Mouse (Mus musculus) embryonic facial prominence, embryonic 12.5 days (tissue): ENCODE results near the gene Cutc. TPM values are rescaled to one million over a fixed set of nuclear protein-coding genes. Genes with fewer than 3 reads are reported as not detected.
A peak's percentile ranks its signal among the peaks of the same experiment; 100 is the strongest.

Source experiments
- ATAC-seq: fragments of 200-750 bp; cut with Nextera tagmentation; 2 replicates; pipeline ENCODE4 v1.8.0; 2017; ENCODE audit not compliant: insufficient number of reproducible peaks, insufficient read depth, low FRiP score, low TSS enrichment
- H3K27ac ChIP-seq: fragments of 300-500 bp; sonication (generic); 2 replicates; pipeline ENCODE4 v1.5.1; 2016; ENCODE audit warnings: mild to moderate bottlenecking
- H3K27me3 ChIP-seq: fragments of 300-500 bp; sonication (generic); 2 replicates; pipeline ENCODE4 v1.6.1; 2016; ENCODE audit warnings: mild to moderate bottlenecking, moderate library complexity
- H3K36me3 ChIP-seq: fragments of 300-500 bp; sonication (generic); 2 replicates; pipeline ENCODE4 v1.6.1; 2016; ENCODE audit warnings: mild to moderate bottlenecking
- H3K4me1 ChIP-seq: fragments of 300-500 bp; sonication (generic); 2 replicates; pipeline ENCODE4 v1.6.1; 2016
- H3K4me2 ChIP-seq: fragments of 300-500 bp; sonication (generic); replicated peaks from 2 replicates; pipeline ENCODE4 v1.6.1; 2016; ENCODE audit warnings: mild to moderate bottlenecking, moderate library complexity
- H3K4me3 ChIP-seq: fragments of 300-500 bp; sonication (generic); 2 replicates; pipeline ENCODE4 v1.5.1; 2016; ENCODE audit warnings: mild to moderate bottlenecking
- H3K9ac ChIP-seq: fragments of 300-500 bp; sonication (generic); 2 replicates; pipeline ENCODE4 v1.6.1; 2016; ENCODE audit warnings: mild to moderate bottlenecking, moderate library complexity
- H3K9me3 ChIP-seq: fragments of 300-500 bp; sonication (generic); 2 replicates; pipeline ENCODE4 v1.6.1; 2016; ENCODE audit warnings: mild to moderate bottlenecking, moderate library complexity
- WGBS: fragments of 180-500 bp; shearing (Covaris S2); methylation state at CpG from one replicate; pipeline ENCODE4 v1.1.7; 2016; 5-methylcytosine and 5-hydroxymethylcytosine counted together
- polyA plus RNA-seq: library from polyadenylated mRNA; unstranded; fragments of >200 nt; fragmentation: Nextera tagmentation; extraction: Ambion mirVana; gene quantifications from 2 replicates; pipeline ENCODE4 v1.2.1, GENCODE M21; 2016

Cutc gene
- polyA plus RNA-seq, 1 experiment from 2014 or later: 13.0 TPM

GRCm38 (mm10) chr19:43724821-43725220 lies 28.0 kb upstream of the Cutc start:
- H3K9me3 ChIP-seq: no peaks in the 10 kb centered on the region
- no peak for ATAC-seq
- no peak overlapping the region for H3K27ac ChIP-seq
- H3K9ac ChIP-seq: no peak overlapping the region
- H3K27me3 ChIP-seq: no peaks in the 10 kb centered on the region
- H3K4me2 ChIP-seq: no peak overlapping the region
- 89% methylated on average over 7 of the region's 7 CpGs for WGBS
- 0 out of 2 replicates have a peak, but pooled peaks cover 3% of the 10 kb centered on the region for H3K4me1 ChIP-seq
- H3K36me3 ChIP-seq: peaks cover 55% of the 10 kb centered on the region
- H3K4me3 ChIP-seq: no peak overlapping the region

GRCm38 (mm10) chr19:43726510-43727146 lies 26.2 kb upstream of the Cutc start:
- H3K4me1 ChIP-seq: peaks cover 8% of the 10 kb centered on the region; the same call in 1 of the 2 replicates
- no peaks in the 10 kb centered on the region for H3K27me3 ChIP-seq
- ATAC-seq: no peak
- H3K36me3 ChIP-seq: peaks cover 50% of the 10 kb centered on the region
- H3K4me2 ChIP-seq: no peak overlapping the region
- 89% methylated on average over 15 of the region's 15 CpGs for WGBS
- H3K9me3 ChIP-seq: no peaks in the 10 kb centered on the region
- H3K9ac ChIP-seq: no peak overlapping the region
- no peak overlapping the region for H3K4me3 ChIP-seq
- no peak overlapping the region for H3K27ac ChIP-seq

GRCm38 (mm10) chr19:43729296-43730036 lies 23.3 kb upstream of the Cutc start:
- peaks cover 43% of the 10 kb centered on the region for H3K36me3 ChIP-seq
- H3K27ac ChIP-seq: peak overlapping the region; percentile 73
- peak overlapping the region; percentile 54 for H3K4me2 ChIP-seq
- H3K9me3 ChIP-seq: no peaks in the 10 kb centered on the region
- H3K9ac ChIP-seq: peak overlapping the region; percentile 45; the same call in 1 of the 2 replicates
- no peaks in the 10 kb centered on the region for H3K27me3 ChIP-seq
- peak overlapping the region; percentile 32 for H3K4me3 ChIP-seq
- ATAC-seq: no peak
- peaks cover 8% of the 10 kb centered on the region; the same call in 1 of the 2 replicates for H3K4me1 ChIP-seq
- 44% methylated on average over 22 of the region's 22 CpGs for WGBS

GRCm38 (mm10) chr19:43730037-43730428 lies 22.8 kb upstream of the Cutc start:
- H3K27me3 ChIP-seq: no peaks in the 10 kb centered on the region
- peak overlapping the region; percentile 54 for H3K4me2 ChIP-seq
- no peaks in the 10 kb centered on the region for H3K9me3 ChIP-seq
- H3K4me1 ChIP-seq: peaks cover 8% of the 10 kb centered on the region; the same call in 1 of the 2 replicates
- H3K9ac ChIP-seq: peak overlapping the region; percentile 45; the same call in 1 of the 2 replicates
- peak overlapping the region; percentile 73 for H3K27ac ChIP-seq
- no peak for ATAC-seq
- H3K36me3 ChIP-seq: peaks cover 43% of the 10 kb centered on the region
- H3K4me3 ChIP-seq: peak overlapping the region; percentile 32
- 31% methylated on average over 8 of the region's 8 CpGs for WGBS

- 59% methylated on average over 7 of the region's 7 CpGs for WGBS
- Histone ChIP-seq H3K36me3 (peaks cover 41% of the 10 kb centered on the region), H3K27me3 (no peaks in the 10 kb centered on the region), H3K27ac (no peak overlapping the region), H3K4me1 (peaks cover 8% of the 10 kb centered on the region; the same call in 1 of the 2 replicates), H3K9me3 (no peaks in the 10 kb centered on the region), H3K4me2 (no peak overlapping the region), H3K4me3 (no peak overlapping the region), H3K9ac (no peak overlapping the region)
- no peak for ATAC-seq
Observed at GRCm38 (mm10) chr19:43731157-43731556, 21.6 kb upstream of the Cutc start.

GRCm38 (mm10) chr19:43738409-43738808 lies 14.4 kb upstream of the Cutc start:
- Histone ChIP-seq H3K9me3 (no peaks in the 10 kb centered on the region), H3K36me3 (peaks cover 77% of the 10 kb centered on the region)

GRCm38 (mm10) chr19:43743401-43743800 lies 9.4 kb upstream of the Cutc start:
- no peak for ATAC-seq
- H3K36me3 ChIP-seq: peaks cover 70% of the 10 kb centered on the region
- no peaks in the 10 kb centered on the region for H3K9me3 ChIP-seq
- no peak overlapping the region for H3K4me3 ChIP-seq
- no peak overlapping the region for H3K4me2 ChIP-seq
- 95% methylated on average over 7 of the region's 7 CpGs for WGBS
- no peaks in the 10 kb centered on the region for H3K27me3 ChIP-seq
- H3K4me1 ChIP-seq: no peaks in the 10 kb centered on the region
- H3K27ac ChIP-seq: no peak overlapping the region
- H3K9ac ChIP-seq: no peak overlapping the region

More at GRCm38 (mm10) chr19:43738409-43738808, 14.4 kb upstream of the Cutc start:
- Histone ChIP-seq H3K9ac (no peak overlapping the region), H3K27ac (no peak overlapping the region), H3K4me2 (no peak overlapping the region), H3K4me1 (no peaks in the 10 kb centered on the region), H3K27me3 (no peaks in the 10 kb centered on the region), H3K4me3 (no peak overlapping the region)
- no peak for ATAC-seq
- WGBS: 97% methylated on average over 10 of the region's 10 CpGs

- H3K4me3 ChIP-seq: no peak overlapping the region
- no peaks in the 10 kb centered on the region for H3K27me3 ChIP-seq
- no peak overlapping the region for H3K9ac ChIP-seq
- H3K36me3 ChIP-seq: peaks cover 65% of the 10 kb centered on the region
- no peaks in the 10 kb centered on the region for H3K9me3 ChIP-seq
- no peak for ATAC-seq
- H3K4me1 ChIP-seq: no peaks in the 10 kb centered on the region
- no peak overlapping the region for H3K4me2 ChIP-seq
- WGBS: 88% methylated on average over 3 of the region's 3 CpGs
- no peak overlapping the region for H3K27ac ChIP-seq
Observed at GRCm38 (mm10) chr19:43745740-43746139, 7.1 kb upstream of the Cutc start.

- no peak overlapping the region for H3K9ac ChIP-seq
- H3K4me1 ChIP-seq: no peaks in the 10 kb centered on the region
- no peaks in the 10 kb centered on the region for H3K27me3 ChIP-seq
- H3K9me3 ChIP-seq: no peaks in the 10 kb centered on the region
- H3K4me2 ChIP-seq: no peak overlapping the region
- H3K36me3 ChIP-seq: peaks cover 51% of the 10 kb centered on the region
- no peak overlapping the region for H3K4me3 ChIP-seq
- 91% methylated on average over 4 of the region's 4 CpGs for WGBS
- no peak for ATAC-seq
- H3K27ac ChIP-seq: no peak overlapping the region
Observed at GRCm38 (mm10) chr19:43747877-43748276, 4.9 kb upstream of the Cutc start.

GRCm38 (mm10) chr19:43750008-43750407 lies 2.8 kb upstream of the Cutc start:
- Histone ChIP-seq H3K9ac (no peak overlapping the region), H3K4me3 (no peak overlapping the region), H3K4me2 (no peak overlapping the region), H3K27me3 (no peaks in the 10 kb centered on the region), H3K4me1 (no peaks in the 10 kb centered on the region), H3K27ac (no peak overlapping the region), H3K36me3 (peaks cover 43% of the 10 kb centered on the region), H3K9me3 (no peaks in the 10 kb centered on the region)
- no peak for ATAC-seq
- 94% methylated on average over 2 of the region's 2 CpGs for WGBS

GRCm38 (mm10) chr19:43753226-43753835 lies 535 bp downstream of the Cutc start:
- peak; percentile 82 for ATAC-seq
- peak overlapping the region; percentile 75 for H3K9ac ChIP-seq
- no peaks in the 10 kb centered on the region for H3K27me3 ChIP-seq
- H3K4me1 ChIP-seq: no peaks in the 10 kb centered on the region
- 1% methylated on average over 24 of the region's 24 CpGs for WGBS
- H3K4me3 ChIP-seq: peak overlapping the region; percentile 63
- H3K27ac ChIP-seq: peak overlapping the region; percentile 95
- H3K36me3 ChIP-seq: peaks cover 16% of the 10 kb centered on the region
- no peaks in the 10 kb centered on the region for H3K9me3 ChIP-seq
- peak overlapping the region; percentile 57 for H3K4me2 ChIP-seq
